Mouse (Mus musculus) kidney, embryonic 16.5 days (tissue): ENCODE measurements around the gene Smad3. TPM values are rescaled to one million over a fixed set of nuclear protein-coding genes. Genes with fewer than 3 reads are reported as not detected.

Experiments
- polyA plus RNA-seq: library from polyadenylated mRNA; unstranded; fragments of >200 nt; fragmentation: Nextera tagmentation; extraction: Ambion mirVana; gene quantifications from 2 replicates; pipeline ENCODE4 v1.2.1, GENCODE M21; 2015

Smad3 gene
- polyA plus RNA-seq, 1 experiment from 2014 or later, result 27.8 TPM

Other genes with a start within 250 kb of the Smad3 start
- gene Iqch, start 155.5 kb downstream of the Smad3 start, polyA plus RNA-seq, result not detected in 2 replicates
- 35.0 and 38.3 TPM in 2 replicates for gene Aagab, start 155.3 kb downstream of the Smad3 start, polyA plus RNA-seq